Mouse (Mus musculus): ENCODE data around the gene Dlg2. TPM values are rescaled to one million over a fixed set of nuclear protein-coding genes. Genes with fewer than 3 reads are reported as not detected.

Gene Dlg2
- total and polyA plus RNA-seq, 3 experiments: 0.72 to 1.9 (median 1.7) TPM

DNA sequence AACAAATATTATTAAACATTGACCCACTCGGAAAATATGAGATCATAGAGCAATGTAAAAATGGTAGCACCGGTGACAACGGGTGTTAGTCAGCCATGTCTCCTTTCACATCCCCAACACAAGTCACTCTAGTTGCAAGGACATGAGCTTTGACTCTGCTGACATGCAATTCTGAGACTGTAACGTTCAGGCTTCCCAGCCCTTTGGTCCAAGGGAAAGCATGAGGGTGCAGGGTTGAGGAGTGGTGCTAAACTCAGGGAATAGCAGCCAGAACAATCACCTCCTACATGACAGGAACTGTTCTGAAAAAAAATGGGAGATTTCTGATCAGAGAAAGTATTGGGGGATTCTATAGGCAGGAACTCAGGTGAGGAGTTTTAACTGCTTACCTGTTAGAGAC is 1781.7 kb downstream of the Dlg2 start:
- H3K4me3 ChIP-seq: no peak overlapping the region
- intact Hi-C loops (cut with DNase I): no loop called here
- H3K36me3 ChIP-seq (ENCODE audit: control insufficient read depth, insufficient read depth, low read length): no peaks in the 10 kb centered on the region
- TF ChIP-seq CTCF (IDR thresholded peaks at IDR 0.05) (no peak), POLR2A (IDR thresholded peaks at IDR 0.05; ENCODE audit: insufficient read depth, low read depth, low read length) (no peak), EP300 (IDR thresholded peaks at IDR 0.05; ENCODE audit: insufficient read depth, low read depth, low read length) (no peak)
- H3K9ac ChIP-seq (ENCODE audit: low read depth, low read length): no peak overlapping the region
- H3K27ac ChIP-seq: no peak overlapping the region
- no peaks in the 10 kb centered on the region for H3K27me3 ChIP-seq (ENCODE audit: control insufficient read depth, insufficient read depth, low read length)
- H3K79me2 ChIP-seq (replicated peaks; ENCODE audit: control insufficient read depth, insufficient read depth, low read length): no peaks in the 10 kb centered on the region
- 67% methylated on average over 4 of the region's 4 CpGs for WGBS
- H3K4me1 ChIP-seq (ENCODE audit: control insufficient read depth, insufficient read depth, low read length): no peaks in the 10 kb centered on the region
- no peak for DNase-seq

DNA sequence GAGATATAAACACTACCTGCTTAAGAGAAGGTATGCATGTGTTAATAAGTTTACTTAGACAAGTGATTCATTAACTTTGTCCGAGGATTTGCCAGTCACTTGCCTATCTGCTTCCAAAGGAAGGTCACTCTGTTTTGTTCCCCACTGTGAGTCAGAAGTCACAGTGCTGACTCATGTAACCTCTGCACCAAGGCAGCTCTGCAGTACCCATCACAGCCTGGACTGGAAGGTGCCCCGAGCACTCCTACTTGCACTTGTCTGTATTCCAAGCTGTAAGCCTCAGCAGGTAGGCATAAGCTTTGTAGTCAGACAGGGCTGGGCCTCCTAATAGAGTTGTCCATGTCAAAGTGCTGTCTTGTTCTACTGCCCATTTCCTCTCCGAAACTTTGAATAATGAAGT is 1782.2 kb downstream of the Dlg2 start:
- no peak for TF ChIP-seq POLR2A (IDR thresholded peaks at IDR 0.05; ENCODE audit: insufficient read depth, low read depth, low read length)
- TF ChIP-seq EP300 (IDR thresholded peaks at IDR 0.05; ENCODE audit: insufficient read depth, low read depth, low read length): no peak
- no peak for TF ChIP-seq CTCF (IDR thresholded peaks at IDR 0.05)
- no peak overlapping the region for H3K27ac ChIP-seq
- no peaks in the 10 kb centered on the region for H3K27me3 ChIP-seq (ENCODE audit: control insufficient read depth, insufficient read depth, low read length)
- intact Hi-C loops (cut with DNase I): no loop called here
- WGBS: 69% methylated on average over 3 of the region's 3 CpGs
- H3K4me3 ChIP-seq: no peak overlapping the region
- no peaks in the 10 kb centered on the region for H3K36me3 ChIP-seq (ENCODE audit: control insufficient read depth, insufficient read depth, low read length)
- H3K79me2 ChIP-seq (replicated peaks; ENCODE audit: control insufficient read depth, insufficient read depth, low read length): no peaks in the 10 kb centered on the region
- DNase-seq: no peak
- no peak overlapping the region for H3K9ac ChIP-seq (ENCODE audit: low read depth, low read length)
- no peaks in the 10 kb centered on the region for H3K4me1 ChIP-seq (ENCODE audit: control insufficient read depth, insufficient read depth, low read length)

DNA sequence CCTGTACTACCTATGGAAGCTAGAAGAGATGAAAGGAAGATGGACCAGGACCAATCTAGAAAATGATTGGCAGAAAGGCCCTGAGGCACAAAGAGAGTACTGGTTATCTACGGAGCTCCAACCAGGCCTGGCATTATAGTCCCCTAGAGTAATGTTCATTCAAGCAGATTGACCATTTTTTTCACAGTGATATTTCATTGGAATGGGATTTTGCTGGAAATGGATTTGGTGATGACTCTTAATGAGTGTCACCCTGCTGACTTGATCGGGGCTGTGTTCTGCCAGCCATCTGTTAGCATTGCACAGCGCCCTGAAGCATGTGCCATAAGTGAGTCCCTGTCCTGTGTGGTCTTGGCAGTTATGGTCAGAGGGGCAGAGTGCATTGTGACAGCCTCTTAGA is 1787.9 kb downstream of the Dlg2 start:
- H3K9ac ChIP-seq (ENCODE audit: low read depth, low read length): no peak overlapping the region
- intact Hi-C loops (cut with DNase I): no loop called here
- no peak overlapping the region for H3K27ac ChIP-seq
- 92% methylated on average over 3 of the region's 3 CpGs for WGBS
- H3K36me3 ChIP-seq (ENCODE audit: control insufficient read depth, insufficient read depth, low read length): no peaks in the 10 kb centered on the region
- H3K79me2 ChIP-seq (replicated peaks; ENCODE audit: control insufficient read depth, insufficient read depth, low read length): no peaks in the 10 kb centered on the region
- DNase-seq: no peak
- no peaks in the 10 kb centered on the region for H3K4me1 ChIP-seq (ENCODE audit: control insufficient read depth, insufficient read depth, low read length)
- no peaks in the 10 kb centered on the region for H3K27me3 ChIP-seq (ENCODE audit: control insufficient read depth, insufficient read depth, low read length)
- no peak for TF ChIP-seq EP300 (IDR thresholded peaks at IDR 0.05; ENCODE audit: insufficient read depth, low read depth, low read length)
- TF ChIP-seq POLR2A (IDR thresholded peaks at IDR 0.05; ENCODE audit: insufficient read depth, low read depth, low read length): no peak
- no peak for TF ChIP-seq CTCF (IDR thresholded peaks at IDR 0.05)
- no peak overlapping the region for H3K4me3 ChIP-seq

DNA sequence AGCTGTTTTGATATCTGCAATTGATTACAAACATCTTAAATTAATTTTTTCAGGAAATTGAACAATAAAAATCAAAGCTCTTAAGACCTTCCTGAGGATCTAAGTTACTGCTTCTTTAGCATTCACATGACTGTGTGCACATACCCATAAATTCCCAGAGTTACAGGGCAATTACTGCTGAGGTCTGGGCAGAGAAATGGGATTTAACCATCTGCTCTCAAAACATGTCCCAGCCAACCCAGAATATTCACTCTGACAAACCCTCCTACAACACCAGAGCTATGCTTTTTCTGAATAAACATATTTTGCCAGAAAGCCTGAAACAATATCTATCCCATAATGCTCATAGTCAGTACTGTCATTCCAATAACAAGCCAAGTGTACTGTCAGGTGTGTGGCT is 1788.5 kb downstream of the Dlg2 start:
- no peak overlapping the region for H3K4me3 ChIP-seq
- no peaks in the 10 kb centered on the region for H3K27me3 ChIP-seq (ENCODE audit: control insufficient read depth, insufficient read depth, low read length)
- H3K27ac ChIP-seq: no peak overlapping the region
- intact Hi-C loops (cut with DNase I): no loop called here
- DNase-seq: no peak
- no peaks in the 10 kb centered on the region for H3K36me3 ChIP-seq (ENCODE audit: control insufficient read depth, insufficient read depth, low read length)
- H3K9ac ChIP-seq (ENCODE audit: low read depth, low read length): no peak overlapping the region
- TF ChIP-seq CTCF (IDR thresholded peaks at IDR 0.05) (no peak), EP300 (IDR thresholded peaks at IDR 0.05; ENCODE audit: insufficient read depth, low read depth, low read length) (no peak), POLR2A (IDR thresholded peaks at IDR 0.05; ENCODE audit: insufficient read depth, low read depth, low read length) (no peak)
- H3K79me2 ChIP-seq (replicated peaks; ENCODE audit: control insufficient read depth, insufficient read depth, low read length): no peaks in the 10 kb centered on the region
- H3K4me1 ChIP-seq (ENCODE audit: control insufficient read depth, insufficient read depth, low read length): no peaks in the 10 kb centered on the region

DNA sequence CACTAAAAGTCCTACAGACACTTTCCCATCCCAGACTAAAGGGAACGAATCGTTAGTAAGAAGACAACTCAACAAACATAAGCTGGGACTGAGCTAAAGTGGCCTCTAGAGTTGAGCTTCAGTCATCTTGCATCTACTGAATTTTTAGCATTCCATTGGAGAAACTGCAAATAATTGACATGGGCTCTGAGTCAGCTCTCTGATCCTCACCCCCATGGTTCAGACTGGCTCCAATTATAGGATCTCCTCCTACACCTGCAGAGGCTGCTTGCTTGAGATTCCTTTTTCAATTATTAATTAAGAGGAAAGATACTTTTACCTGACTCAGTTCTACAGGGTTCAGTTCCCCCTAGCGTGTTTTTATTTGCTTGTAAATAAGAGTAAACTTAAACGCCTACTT is 1798.9 kb downstream of the Dlg2 start:
- no peak for DNase-seq
- H3K9ac ChIP-seq (ENCODE audit: low read depth, low read length): no peak overlapping the region
- TF ChIP-seq CTCF (IDR thresholded peaks at IDR 0.05) (no peak), POLR2A (IDR thresholded peaks at IDR 0.05; ENCODE audit: insufficient read depth, low read depth, low read length) (no peak), EP300 (IDR thresholded peaks at IDR 0.05; ENCODE audit: insufficient read depth, low read depth, low read length) (no peak)
- no peaks in the 10 kb centered on the region for H3K36me3 ChIP-seq (ENCODE audit: control insufficient read depth, insufficient read depth, low read length)
- intact Hi-C loops (cut with DNase I): no loop called here
- H3K79me2 ChIP-seq (replicated peaks; ENCODE audit: control insufficient read depth, insufficient read depth, low read length): no peaks in the 10 kb centered on the region
- H3K4me3 ChIP-seq: no peak overlapping the region
- H3K4me1 ChIP-seq (ENCODE audit: control insufficient read depth, insufficient read depth, low read length): no peaks in the 10 kb centered on the region
- 79% methylated on average over 4 of the region's 4 CpGs for WGBS
- H3K27me3 ChIP-seq (ENCODE audit: control insufficient read depth, insufficient read depth, low read length): no peaks in the 10 kb centered on the region
- no peak overlapping the region for H3K27ac ChIP-seq

DNA sequence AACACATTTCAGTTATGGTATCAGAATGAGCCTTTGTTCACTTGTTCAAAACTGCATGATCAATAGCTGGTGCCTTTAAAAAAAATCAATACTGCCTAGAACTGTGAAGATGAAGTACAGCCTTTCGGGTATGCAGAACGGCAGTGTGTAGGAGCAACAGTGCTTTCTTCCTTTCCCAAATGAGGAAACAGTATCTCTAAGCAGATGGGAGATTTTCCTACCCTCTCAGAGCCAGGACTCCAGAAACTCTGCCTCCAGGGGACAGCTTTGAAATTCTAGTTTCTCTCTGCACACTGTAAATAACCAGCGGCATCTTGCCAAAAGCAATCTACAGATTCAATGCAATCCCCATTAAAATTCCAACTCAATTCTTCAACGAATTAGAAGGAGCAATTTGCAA is 1801.2 kb downstream of the Dlg2 start:
- H3K79me2 ChIP-seq (replicated peaks; ENCODE audit: control insufficient read depth, insufficient read depth, low read length): no peaks in the 10 kb centered on the region
- H3K4me1 ChIP-seq (ENCODE audit: control insufficient read depth, insufficient read depth, low read length): no peaks in the 10 kb centered on the region
- no peak for DNase-seq
- H3K36me3 ChIP-seq (ENCODE audit: control insufficient read depth, insufficient read depth, low read length): no peaks in the 10 kb centered on the region
- no peak overlapping the region for H3K9ac ChIP-seq (ENCODE audit: low read depth, low read length)
- H3K4me3 ChIP-seq: no peak overlapping the region
- intact Hi-C loops (cut with DNase I): no loop called here
- H3K27ac ChIP-seq: no peak overlapping the region
- WGBS: 62% methylated on average over 4 of the region's 4 CpGs
- H3K27me3 ChIP-seq (ENCODE audit: control insufficient read depth, insufficient read depth, low read length): no peaks in the 10 kb centered on the region
- no peak for TF ChIP-seq CTCF (IDR thresholded peaks at IDR 0.05)
- TF ChIP-seq POLR2A (IDR thresholded peaks at IDR 0.05; ENCODE audit: insufficient read depth, low read depth, low read length): no peak
- TF ChIP-seq EP300 (IDR thresholded peaks at IDR 0.05; ENCODE audit: insufficient read depth, low read depth, low read length): no peak
